Mouse (Mus musculus): ENCODE data around the gene Taok3.

DNA sequence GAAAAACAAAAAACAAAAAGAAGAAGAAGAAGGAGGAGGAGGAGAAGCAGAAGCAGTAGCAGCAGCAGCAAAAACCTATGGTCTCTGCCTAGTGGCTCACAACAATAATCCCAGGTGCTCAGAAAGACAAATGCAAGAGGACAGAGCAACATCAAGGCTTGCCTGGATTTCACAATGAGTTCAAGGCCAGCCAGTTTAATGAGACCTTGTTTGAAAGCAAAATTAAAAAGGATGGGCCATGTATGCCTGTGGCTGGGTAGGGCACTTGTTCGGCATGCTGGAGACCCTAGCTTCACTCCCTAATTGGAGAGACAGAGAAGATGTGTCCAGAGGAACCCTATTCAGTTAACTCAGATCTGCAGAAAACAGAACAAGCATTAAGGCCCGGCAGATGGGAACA is 2.7 kb upstream of the Taok3 start:
- TF ChIP-seq CTCF (IDR thresholded peaks at IDR 0.05; ENCODE audit: low read depth, low read length), result no peak
- TF ChIP-seq GATA1 (IDR thresholded peaks at IDR 0.05; ENCODE audit: borderline replicate concordance, low read length), result no peak
- no peak for TF ChIP-seq POLR2AphosphoS5 (IDR thresholded peaks at IDR 0.05; ENCODE audit: insufficient replicate concordance, low read depth, low read length)
- TF ChIP-seq TAL1 (conservative IDR thresholded peaks at IDR 0.05; ENCODE audit: low read depth, low read length), result no peak
- TF ChIP-seq GATA2 (IDR thresholded peaks at IDR 0.05; ENCODE audit: borderline replicate concordance, low read depth, low read length), result no peak

All from G1E (cell line).